Mouse (Mus musculus) skeletal muscle tissue, postnatal 0 days (tissue): ENCODE measurements around the gene AC124502.3. TPM values are rescaled to one million over a fixed set of nuclear protein-coding genes. Genes with fewer than 3 reads are reported as not detected.

Experiments used
- polyA plus RNA-seq: library from polyadenylated mRNA; unstranded; fragments of >200 nt; fragmentation: Nextera tagmentation; extraction: Ambion mirVana; gene quantifications from 2 replicates; pipeline ENCODE4 v1.2.1, GENCODE M21; 2015

Gene AC124502.3
- polyA plus RNA-seq = 0.21 and 2.1 TPM in 2 replicates

GRCm38 (mm10) chr19:5038709-5039156 lies at the start of gene AC124502.3, which contains the start of gene B4gat1:
AC124502.3 (plus strand) TSS chr19:5038891.
B4gat1 (plus strand) TSS chr19:5038826.

GRCm38 (mm10) chr19:4990256-4990625 lies 48.5 kb upstream of the AC124502.3 start, which contains the start of gene Npas4:
Npas4 (minus strand) TSS chr19:4990316.

GRCm38 (mm10) chr19:5023621-5024479 lies 14.8 kb upstream of the AC124502.3 start, which contains the start of gene Slc29a2:
Slc29a2 (plus strand) TSS chr19:5023860.

GRCm38 (mm10) chr19:5040862-5041523 lies 2.3 kb downstream of the AC124502.3 start, which contains the start of gene Brms1:
Brms1 (plus strand) TSS chr19:5041354.

GRCm38 (mm10) chr19:5050047-5050905 lies 11.6 kb downstream of the AC124502.3 start, which contains the start of gene Rin1:
Rin1 (plus strand) TSS chr19:5050481.

GRCm38 (mm10) chr19:5067867-5068569 lies 29.3 kb downstream of the AC124502.3 start, which contains the start of gene Cd248:
Cd248 (plus strand) TSS chr19:5068078.

GRCm38 (mm10) chr19:5085145-5085863 lies 46.6 kb downstream of the AC124502.3 start, which contains the start of gene Tmem151a:
Tmem151a (minus strand) TSS chr19:5085531.

GRCm38 (mm10) chr19:5087884-5088728 lies 49.4 kb downstream of the AC124502.3 start, which contains the start of gene Yif1a:
Yif1a (plus strand) TSS chr19:5088538.

GRCm38 (mm10) chr19:5098363-5099143 lies 59.9 kb downstream of the AC124502.3 start, which contains the start of gene Cnih2:
Cnih2 (minus strand) TSS chr19:5098521.

Other genes starting within 250 kb of the AC124502.3 start
- gene Rbm4, start 245.0 kb upstream of the AC124502.3 start, polyA plus RNA-seq = 25.4 and 26.0 TPM in 2 replicates
- gene Gm21992, start 227.3 kb upstream of the AC124502.3 start, polyA plus RNA-seq = 17.9 and 19.5 TPM in 2 replicates
- 17.5 and 22.4 TPM in 2 replicates for gene Rbm14, start 227.3 kb upstream of the AC124502.3 start, polyA plus RNA-seq
- gene Ccs, start 199.6 kb upstream of the AC124502.3 start, polyA plus RNA-seq = 38.7 and 46.0 TPM in 2 replicates
- not detected in 2 replicates for gene Ccdc87, start 199.5 kb upstream of the AC124502.3 start, polyA plus RNA-seq
- 47.9 and 54.9 TPM in 2 replicates for gene Ctsf, start 183.8 kb upstream of the AC124502.3 start, polyA plus RNA-seq
- gene Actn3, start 161.0 kb upstream of the AC124502.3 start, polyA plus RNA-seq = 751 and 907 TPM in 2 replicates
- gene Zdhhc24, start 160.2 kb upstream of the AC124502.3 start, polyA plus RNA-seq = 5.1 and 5.9 TPM in 2 replicates
- gene Bbs1, start 132.3 kb upstream of the AC124502.3 start, polyA plus RNA-seq = 0.87 and 1.1 TPM in 2 replicates
- gene Dpp3, start 110.6 kb upstream of the AC124502.3 start, polyA plus RNA-seq = 46.4 and 52.9 TPM in 2 replicates
- gene Peli3, start 95.8 kb upstream of the AC124502.3 start, polyA plus RNA-seq = 0.57 and 0.77 TPM in 2 replicates
- 105 and 106 TPM in 2 replicates for gene Mrpl11, start 76.7 kb upstream of the AC124502.3 start, polyA plus RNA-seq
- gene Npas4, start 48.6 kb upstream of the AC124502.3 start, polyA plus RNA-seq = not detected in 2 replicates
- gene Slc29a2, start 15.0 kb upstream of the AC124502.3 start, polyA plus RNA-seq = 5.1 and 6.5 TPM in 2 replicates
- gene B4gat1, start 65 bp upstream of the AC124502.3 start, polyA plus RNA-seq = 30.5 and 36.4 TPM in 2 replicates
- gene Brms1, start 2.5 kb downstream of the AC124502.3 start, polyA plus RNA-seq = 16.9 and 21.0 TPM in 2 replicates
- 1.6 and 1.7 TPM in 2 replicates for gene Rin1, start 11.6 kb downstream of the AC124502.3 start, polyA plus RNA-seq
- 37.7 and 59.2 TPM in 2 replicates for gene Cd248, start 29.2 kb downstream of the AC124502.3 start, polyA plus RNA-seq
- gene Tmem151a, start 46.6 kb downstream of the AC124502.3 start, polyA plus RNA-seq = 0.34 and 0.72 TPM in 2 replicates
- gene Yif1a, start 49.6 kb downstream of the AC124502.3 start, polyA plus RNA-seq = 95.0 and 101 TPM in 2 replicates
- 0.88 and 0.91 TPM in 2 replicates for gene Cnih2, start 59.6 kb downstream of the AC124502.3 start, polyA plus RNA-seq
- 174 and 198 TPM in 2 replicates for gene Rab1b, start 68.2 kb downstream of the AC124502.3 start, polyA plus RNA-seq
- 11.7 and 12.5 TPM in 2 replicates for gene Klc2, start 79.7 kb downstream of the AC124502.3 start, polyA plus RNA-seq
- gene Pacs1, start 234.2 kb downstream of the AC124502.3 start, polyA plus RNA-seq = 6.6 and 7.4 TPM in 2 replicates